Mouse (Mus musculus) heart, postnatal 0 days (tissue): ENCODE measurements at regions not wholly inside any gene's neighbourhood (a gene's known extent, or its start where the extent isn't known, plus 50 kb on each side); places are given as distances from the start of the nearest gene placed in this dataset.

Experiments
- CTCF ChIP-seq: IDR thresholded peaks from 2 replicates; pipeline ENCODE4 v1.5.1; 2016; ENCODE audit warnings: antibody characterized with exemption, control low read depth, low read depth
- EP300 ChIP-seq: IDR thresholded peaks from 2 replicates; pipeline ENCODE4 v1.6.1; 2016; ENCODE audit warnings: antibody characterized with exemption, low read depth

GRCm38 (mm10) chr12:26817866-26818265 is 348.9 kb downstream of the Cmpk2 start:
- TF ChIP-seq CTCF (no peak), EP300 (no peak)
